Mouse (Mus musculus) splenic B cell, adult 2 months (primary cell): ENCODE measurements around the gene Actb.

Source experiments
- DNase-seq: peaks from one replicate; pipeline ENCODE4 v3.0.0-alpha.2; 2011; ENCODE audit warnings: low read depth, low spot score
- H3K27me3 ChIP-seq: 2 replicates; pipeline ENCODE4 v1.6.1; 2012; ENCODE audit warnings: mild to moderate bottlenecking, low read length, moderate library complexity, mixed read lengths; ENCODE audit not compliant: control insufficient read depth, poor library complexity, insufficient read depth, severe bottlenecking
- H3K36me3 ChIP-seq: 2 replicates; pipeline ENCODE4 v1.6.1; 2012; ENCODE audit warnings: mild to moderate bottlenecking, low read length, moderate library complexity, mixed read lengths; ENCODE audit not compliant: control insufficient read depth, poor library complexity, insufficient read depth, severe bottlenecking

Gene Actb

GRCm38 (mm10) chr5:142911629-142912028 is 5.1 kb upstream of the Actb start:
- Histone ChIP-seq H3K27me3 (no peaks in the 10 kb centered on the region), H3K36me3 (no peaks in the 10 kb centered on the region)
- no peak for DNase-seq

- Histone ChIP-seq H3K27me3 (no peaks in the 10 kb centered on the region), H3K36me3 (peaks cover 13% of the 10 kb centered on the region)
- DNase-seq: peak; percentile 75
These were observed 3.2 kb upstream of the Actb start for GRCm38 (mm10) chr5:142909576-142910278.

- no peaks in the 10 kb centered on the region for H3K27me3 ChIP-seq
- peak; percentile 88 for DNase-seq
- H3K36me3 ChIP-seq: peaks cover 20% of the 10 kb centered on the region
These were observed 2.5 kb upstream of the Actb start for GRCm38 (mm10) chr5:142908941-142909575.

GRCm38 (mm10) chr5:142907803-142908559 is 1.4 kb upstream of the Actb start:
- DNase-seq: peak; percentile 37
- Histone ChIP-seq H3K27me3 (no peaks in the 10 kb centered on the region), H3K36me3 (peaks cover 27% of the 10 kb centered on the region)

- no peaks in the 10 kb centered on the region for H3K27me3 ChIP-seq
- DNase-seq: no peak
- H3K36me3 ChIP-seq: peaks cover 34% of the 10 kb centered on the region
These were observed 671 bp upstream of the Actb start for GRCm38 (mm10) chr5:142907048-142907802.

GRCm38 (mm10) chr5:142905725-142906531 is 626 bp downstream of the Actb start:
- Histone ChIP-seq H3K36me3 (peaks cover 41% of the 10 kb centered on the region), H3K27me3 (no peaks in the 10 kb centered on the region)
- peak; percentile 99 for DNase-seq

GRCm38 (mm10) chr5:142905038-142905695 is 1.4 kb downstream of the Actb start:
- H3K36me3 ChIP-seq: peaks cover 41% of the 10 kb centered on the region
- no peaks in the 10 kb centered on the region for H3K27me3 ChIP-seq
- DNase-seq: no peak

- peak; percentile 41 for DNase-seq
- H3K36me3 ChIP-seq: peaks cover 45% of the 10 kb centered on the region
- no peaks in the 10 kb centered on the region for H3K27me3 ChIP-seq
These were observed 2.1 kb downstream of the Actb start for GRCm38 (mm10) chr5:142904208-142905037.

- H3K36me3 ChIP-seq: peaks cover 48% of the 10 kb centered on the region
- no peaks in the 10 kb centered on the region for H3K27me3 ChIP-seq
- DNase-seq: peak; percentile 57
These were observed 2.9 kb downstream of the Actb start for GRCm38 (mm10) chr5:142903470-142904207.

GRCm38 (mm10) chr5:142902506-142903314 is 3.8 kb downstream of the Actb start:
- peaks cover 48% of the 10 kb centered on the region for H3K36me3 ChIP-seq
- peak; percentile 32 for DNase-seq
- no peaks in the 10 kb centered on the region for H3K27me3 ChIP-seq

GRCm38 (mm10) chr5:142901846-142902505 is 4.6 kb downstream of the Actb start:
- DNase-seq: peak; percentile 33
- H3K36me3 ChIP-seq: peaks cover 48% of the 10 kb centered on the region
- H3K27me3 ChIP-seq: no peaks in the 10 kb centered on the region
